Mouse (Mus musculus): ENCODE measurements around the gene Dbndd2. TPM values are rescaled to one million over a fixed set of nuclear protein-coding genes. Genes with fewer than 3 reads are reported as not detected.

The Dbndd2 gene
- polyA plus RNA-seq, 1 experiment from 2014 or later: 3.8 TPM

Other genes with a start within 250 kb of the Dbndd2 start
- gene Svs2, start 247.6 kb upstream of the Dbndd2 start, polyA plus RNA-seq (2014; fragmentation: Nextera tagmentation; extraction: Ambion mirVana): not detected in 2 replicates
- gene Svs3b, start 229.5 kb upstream of the Dbndd2 start, polyA plus RNA-seq (2014; fragmentation: Nextera tagmentation; extraction: Ambion mirVana): not detected in 2 replicates
- not detected in 2 replicates for gene Svs4, start 207.6 kb upstream of the Dbndd2 start, polyA plus RNA-seq (2014; fragmentation: Nextera tagmentation; extraction: Ambion mirVana)
- gene Svs3a, start 196.8 kb upstream of the Dbndd2 start, polyA plus RNA-seq (2014; fragmentation: Nextera tagmentation; extraction: Ambion mirVana): not detected in 2 replicates
- not detected in 2 replicates for gene Svs6, start 169.4 kb upstream of the Dbndd2 start, polyA plus RNA-seq (2014; fragmentation: Nextera tagmentation; extraction: Ambion mirVana)
- gene Svs5, start 153.4 kb upstream of the Dbndd2 start, polyA plus RNA-seq (2014; fragmentation: Nextera tagmentation; extraction: Ambion mirVana): not detected in 2 replicates
- gene Slpi, start 97.0 kb upstream of the Dbndd2 start, polyA plus RNA-seq (2014; fragmentation: Nextera tagmentation; extraction: Ambion mirVana): 0.43 and 0.46 TPM in 2 replicates
- not detected in 2 replicates for gene Rbpjl, start 83.0 kb upstream of the Dbndd2 start, polyA plus RNA-seq (2014; fragmentation: Nextera tagmentation; extraction: Ambion mirVana)
- gene Matn4, start 80.9 kb upstream of the Dbndd2 start, polyA plus RNA-seq (2014; fragmentation: Nextera tagmentation; extraction: Ambion mirVana): 0.71 and 0.91 TPM in 2 replicates
- 9.8 and 11.6 TPM in 2 replicates for gene Sdc4, start 42.2 kb upstream of the Dbndd2 start, polyA plus RNA-seq (2014; fragmentation: Nextera tagmentation; extraction: Ambion mirVana)
- gene Sys1, start 29.1 kb upstream of the Dbndd2 start, polyA plus RNA-seq (2014; fragmentation: Nextera tagmentation; extraction: Ambion mirVana): 71.3 and 72.2 TPM in 2 replicates
- 4.8 and 5.4 TPM in 2 replicates for gene Gm20458, start 25.1 kb upstream of the Dbndd2 start, polyA plus RNA-seq (2014; fragmentation: Nextera tagmentation; extraction: Ambion mirVana)
- not detected in 2 replicates for gene Trp53tg5, start 12.4 kb upstream of the Dbndd2 start, polyA plus RNA-seq (2014; fragmentation: Nextera tagmentation; extraction: Ambion mirVana)
- 47.9 and 56.8 TPM in 2 replicates for gene Pigt, start 11.4 kb downstream of the Dbndd2 start, polyA plus RNA-seq (2014; fragmentation: Nextera tagmentation; extraction: Ambion mirVana)
- 22.9 TPM in 2 replicates for gene Wfdc2, start 76.3 kb downstream of the Dbndd2 start, polyA plus RNA-seq (2014; fragmentation: Nextera tagmentation; extraction: Ambion mirVana)
- not detected in 2 replicates for gene Spint3, start 87.4 kb downstream of the Dbndd2 start, polyA plus RNA-seq (2014; fragmentation: Nextera tagmentation; extraction: Ambion mirVana)
- gene Wfdc6a, start 99.3 kb downstream of the Dbndd2 start, polyA plus RNA-seq (2014; fragmentation: Nextera tagmentation; extraction: Ambion mirVana): not detected in 2 replicates
- not detected in 2 replicates for gene Eppin, start 107.5 kb downstream of the Dbndd2 start, polyA plus RNA-seq (2014; fragmentation: Nextera tagmentation; extraction: Ambion mirVana)
- gene Wfdc6b, start 127.4 kb downstream of the Dbndd2 start, polyA plus RNA-seq (2014; fragmentation: Nextera tagmentation; extraction: Ambion mirVana): not detected in 2 replicates
- not detected in 2 replicates for gene Wfdc8, start 127.5 kb downstream of the Dbndd2 start, polyA plus RNA-seq (2014; fragmentation: Nextera tagmentation; extraction: Ambion mirVana)
- gene Wfdc16, start 152.7 kb downstream of the Dbndd2 start, polyA plus RNA-seq (2014; fragmentation: Nextera tagmentation; extraction: Ambion mirVana): not detected in 2 replicates
- not detected in 2 replicates for gene Wfdc10, start 169.9 kb downstream of the Dbndd2 start, polyA plus RNA-seq (2014; fragmentation: Nextera tagmentation; extraction: Ambion mirVana)
- gene Wfdc9, start 170.5 kb downstream of the Dbndd2 start, polyA plus RNA-seq (2014; fragmentation: Nextera tagmentation; extraction: Ambion mirVana): not detected in 2 replicates
- gene Wfdc11, start 188.0 kb downstream of the Dbndd2 start, polyA plus RNA-seq (2014; fragmentation: Nextera tagmentation; extraction: Ambion mirVana): not detected in 2 replicates
- gene Wfdc13, start 199.0 kb downstream of the Dbndd2 start, polyA plus RNA-seq (2014; fragmentation: Nextera tagmentation; extraction: Ambion mirVana): 0.24 TPM in 1 of 2 replicates, not detected in the other
- gene Spint4, start 212.4 kb downstream of the Dbndd2 start, polyA plus RNA-seq (2014; fragmentation: Nextera tagmentation; extraction: Ambion mirVana): not detected in 2 replicates
- not detected in 2 replicates for gene Spint5, start 229.2 kb downstream of the Dbndd2 start, polyA plus RNA-seq (2014; fragmentation: Nextera tagmentation; extraction: Ambion mirVana)

Measured in hindbrain, embryonic 11.5 days (tissue).